Mouse (Mus musculus): Measurements from ENCODE around the gene Olfr715.
"Not testable (repeated sequence)": the region's sequence is repeated elsewhere in the genome, so short reads cannot be mapped to it uniquely, and the experiment has no call there.

Olfr715 gene

GRCm38 (mm10) chr7:107130983-107131382 is at the start of gene Olfr715:
Gene Olfr715, minus strand, starts transcription at chr7:107131083.
- not testable (repeated sequence) for DNase-seq (ENCODE audit: low spot score in 2 of 2)

- DNase-seq (ENCODE audit: low spot score in 2 of 2), result no peak
Measured at GRCm38 (mm10) chr7:107180406-107180805, 49.5 kb upstream of the Olfr715 start.

- DNase-seq (ENCODE audit: low spot score in 2 of 2), result no peak
Measured at GRCm38 (mm10) chr7:107166690-107167089, 35.8 kb upstream of the Olfr715 start, which contains the start of gene Nlrp14. Gene Nlrp14, plus strand, starts transcription at chr7:107166990.

- not testable (repeated sequence) for DNase-seq (ENCODE audit: low spot score in 2 of 2)
Measured at GRCm38 (mm10) chr7:107138027-107138426, 7.1 kb upstream of the Olfr715 start, which contains the start of gene Olfr716. Gene Olfr716, plus strand, starts transcription at chr7:107138327.

GRCm38 (mm10) chr7:107110269-107110668 is 20.6 kb downstream of the Olfr715 start, which contains the start of gene Olfr715b:
Gene Olfr715b, minus strand, starts transcription at chr7:107110369.
- not testable (repeated sequence) for DNase-seq (ENCODE audit: low spot score in 2 of 2)

GRCm38 (mm10) chr7:107092920-107093319 is 38.0 kb downstream of the Olfr715 start, which contains the start of gene Olfr17:
Gene Olfr17, plus strand, starts transcription at chr7:107093220.
- no peak for DNase-seq (ENCODE audit: low spot score in 2 of 2)

All from spleen, postnatal 10 days (tissue).